Mouse (Mus musculus): Measurements from ENCODE around the gene Apex1.

DNA sequence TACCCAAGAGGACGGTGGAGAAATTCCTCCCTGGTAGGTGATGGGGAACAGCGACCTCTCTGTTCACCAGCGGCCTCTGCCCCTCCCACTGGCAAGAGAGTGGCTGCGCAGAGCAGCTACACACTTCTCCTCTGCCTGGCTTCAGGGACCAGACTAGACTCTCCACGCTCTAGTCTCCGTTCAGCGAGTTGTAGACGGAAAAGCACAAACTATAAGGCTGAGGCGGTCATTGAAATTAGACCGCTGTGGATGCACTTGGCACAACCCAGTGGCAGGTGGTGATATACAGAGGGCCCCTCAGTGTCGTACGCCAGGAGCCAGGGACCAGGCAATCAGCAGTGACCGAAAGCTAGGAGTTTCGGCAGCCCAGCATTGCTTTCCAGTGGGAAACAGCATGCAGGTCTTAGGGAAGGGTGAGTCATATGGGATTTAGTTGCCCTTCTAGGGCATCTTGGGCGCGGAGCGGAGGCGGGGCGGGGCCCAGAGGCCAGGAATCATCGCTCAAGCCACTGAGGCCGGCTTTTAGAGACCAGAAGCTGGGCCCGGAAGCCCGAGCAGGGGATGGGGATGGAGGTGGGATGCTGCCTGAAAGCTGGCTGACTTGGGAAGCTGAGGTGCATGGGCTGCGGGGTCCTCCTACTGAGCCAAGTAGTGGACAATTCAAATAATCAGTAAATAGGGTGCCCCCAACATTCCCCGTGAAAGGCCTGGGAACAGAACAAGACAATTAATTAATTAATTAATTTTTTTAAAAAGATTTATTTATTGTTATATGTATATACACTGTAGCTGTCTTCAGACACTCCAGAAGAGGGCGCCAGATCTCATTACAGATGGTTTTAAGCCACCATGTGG is 20.6 kb upstream of the Apex1 start:
- peak; percentile 74; the same call in 1 of the 2 replicates for TF ChIP-seq CTCF (IDR thresholded peaks at IDR 0.05; ENCODE audit: borderline replicate concordance, insufficient read depth, low read depth, low read length)
- TF ChIP-seq POLR2A (IDR thresholded peaks at IDR 0.05; ENCODE audit: borderline replicate concordance, insufficient read depth, low read length): peak; percentile 70; the same call in 1 of the 2 replicates

All from cerebellum, adult 2 months (tissue).